18 mouse cellular contexts compared by ENCODE assay signal in genomic region chr9:69146937-69147336, GRCm38 (mm10).
A peak's percentile ranks its signal among the peaks of the same experiment; 100 is the strongest.
DNase-seq lines count a peak whose midpoint lies in the region; ATAC-seq and TF ChIP-seq lines count a peak whose summit lies in the region.
"Had no signal": no experiment of that assay in that cellular context is flagged by ENCODE, and none has a peak within 500 bp of the region (broad histone marks: within the 10 kb centered on the region; RNA-seq: fewer than 3 reads in every experiment).

No protein-coding gene starts in this region.

- POLR2A ChIA-PET in Patski (lab: Charles Lee) = no interaction called here

- H3K4me1 ChIP-seq in heart, adult 2 months (ENCODE audit: control insufficient read depth, insufficient read depth, low read length) = peaks cover 1% of the 10 kb centered on the region; the same call in 1 of the 2 replicates
- H3K4me1 ChIP-seq in lung, postnatal 0 days (ENCODE audit: insufficient read depth, low read depth, low read length) = no peaks in the 10 kb centered on the region
- H3K4me1 ChIP-seq in heart, embryonic 11.5 days (ENCODE audit: control insufficient read depth, insufficient read depth, low read length) = no peaks in the 10 kb centered on the region
- H3K4me1 ChIP-seq: neural tube, embryonic 12.5 days had no signal

- H3K9me3 ChIP-seq in lung, postnatal 0 days (ENCODE audit: low read length) = peaks cover 3% of the 10 kb centered on the region
- H3K9me3 ChIP-seq in heart, embryonic 11.5 days (replicated peaks; ENCODE audit: control insufficient read depth, low read length) = peaks cover 9% of the 10 kb centered on the region; the same call in 1 of the 2 replicates
- H3K9me3 ChIP-seq: forebrain, embryonic 15.5 days; neural tube, embryonic 12.5 days had no signal

- in situ Hi-C loops in Patski (cut with MboI; ENCODE audit: low pct_unique_long_range_greater_than_20kb) = no loop called here

- H3K36me3 ChIP-seq in heart, adult 2 months (ENCODE audit: control insufficient read depth, insufficient read depth, low read length) = no peaks in the 10 kb centered on the region
- H3K36me3 ChIP-seq in lung, postnatal 0 days (ENCODE audit: insufficient read depth, low read length) = no peaks in the 10 kb centered on the region
- no peaks in the 10 kb centered on the region for H3K36me3 ChIP-seq in splenic B cell, adult 2 months (ENCODE audit: control insufficient read depth, insufficient read depth, low read length, poor library complexity, severe bottlenecking)
- no peaks in the 10 kb centered on the region for H3K36me3 ChIP-seq in heart, embryonic 11.5 days (ENCODE audit: control insufficient read depth, insufficient read depth, low read length)
- H3K36me3 ChIP-seq: forebrain, embryonic 15.5 days; heart, embryonic 13.5 days; neural tube, embryonic 12.5 days had no signal

- peak; percentile 53 for TF ChIP-seq CTCF in heart, adult 2 months (IDR thresholded peaks at IDR 0.05)
- 0 out of 2 replicates have a peak, but pooled peaks have one; percentile 4 for TF ChIP-seq CTCF in lung, postnatal 0 days (IDR thresholded peaks at IDR 0.05)
- TF ChIP-seq CTCF in Patski (IDR thresholded peaks at IDR 0.05) = peak; percentile 39

- no peak overlapping the region for H3K9ac ChIP-seq in heart, adult 2 months (ENCODE audit: low read depth, low read length)
- H3K9ac ChIP-seq in lung, postnatal 0 days (replicated peaks; ENCODE audit: low read depth) = no peak overlapping the region
- H3K9ac ChIP-seq in heart, embryonic 11.5 days (ENCODE audit: low read depth, low read length) = no peak overlapping the region
- H3K9ac ChIP-seq: forebrain, embryonic 15.5 days; heart, embryonic 13.5 days; neural tube, embryonic 12.5 days had no signal

- TF ChIP-seq POLR2A in heart, adult 2 months (IDR thresholded peaks at IDR 0.05; ENCODE audit: insufficient read depth, low read depth, low read length) = no peak

- intact Hi-C loops in heart, adult 2 months (cut with DNase I) = no loop called here

- no peak for DNase-seq in heart, adult 2 months
- no peak for DNase-seq in heart, adult 18-20 months
- DNase-seq in lung, postnatal 0 days (ENCODE audit: low spot score) = no peak
- no peak for DNase-seq in lung, postnatal 36 days
- DNase-seq in Patski (ENCODE audit: low read depth, low spot score) = no peak
- DNase-seq in splenic B cell, adult 2 months (ENCODE audit: low read depth, low spot score) = peak; percentile 7
- DNase-seq: adrenal gland, postnatal 10 days; cerebellum, postnatal 14 days; gastrocnemius, postnatal 10 days; kidney, adult 11 months; kidney, postnatal 14 days; midbrain, embryonic 14.5 days; right cerebral cortex, postnatal 25 days had no signal

- no peak overlapping the region for H3K4me3 ChIP-seq in heart, adult 2 months
- no peak overlapping the region for H3K4me3 ChIP-seq in lung, postnatal 0 days (ENCODE audit: low read depth, low read length)
- no peak overlapping the region for H3K4me3 ChIP-seq in heart, embryonic 11.5 days (ENCODE audit: low read depth, low read length)
- H3K4me3 ChIP-seq: forebrain, embryonic 15.5 days; heart, embryonic 13.5 days; neural tube, embryonic 12.5 days had no signal

- no peaks in the 10 kb centered on the region for H3K27me3 ChIP-seq in heart, adult 2 months (ENCODE audit: control insufficient read depth, insufficient read depth, low read length)
- H3K27me3 ChIP-seq in lung, postnatal 0 days (replicated peaks; ENCODE audit: insufficient read depth, low read length) = no peaks in the 10 kb centered on the region
- no peaks in the 10 kb centered on the region for H3K27me3 ChIP-seq in Patski
- H3K27me3 ChIP-seq in splenic B cell, adult 2 months (ENCODE audit: control insufficient read depth, insufficient read depth, low read length, poor library complexity, severe bottlenecking) = no peaks in the 10 kb centered on the region
- H3K27me3 ChIP-seq in heart, embryonic 11.5 days (ENCODE audit: control insufficient read depth, insufficient read depth, low read length) = no peaks in the 10 kb centered on the region
- H3K27me3 ChIP-seq: forebrain, embryonic 15.5 days; heart, embryonic 13.5 days; neural tube, embryonic 12.5 days had no signal

- no peak for TF ChIP-seq EP300 in heart, adult 2 months (IDR thresholded peaks at IDR 0.05; ENCODE audit: insufficient read depth, low read depth, low read length)
- TF ChIP-seq EP300 in lung, postnatal 0 days (IDR thresholded peaks at IDR 0.05) = no peak

- no peaks in the 10 kb centered on the region for H3K79me2 ChIP-seq in heart, adult 2 months (replicated peaks; ENCODE audit: control insufficient read depth, insufficient read depth, low read length)

- 98% methylated on average over 1 of the region's 1 CpGs for WGBS in heart, adult 2 months
- 88% methylated on average over 1 of the region's 1 CpGs for WGBS in lung, postnatal 0 days
- WGBS in heart, embryonic 11.5 days (ENCODE audit: insufficient replicate concordance) = 69% methylated on average over 1 of the region's 1 CpGs

- CTCF ChIA-PET in Patski (lab: Charles Lee) = no interaction called here

- no peak overlapping the region for H3K4me2 ChIP-seq in lung, postnatal 0 days (replicated peaks; ENCODE audit: low read depth, low read length)
- no peak overlapping the region for H3K4me2 ChIP-seq in heart, embryonic 11.5 days
- H3K4me2 ChIP-seq: forebrain, embryonic 15.5 days; heart, embryonic 13.5 days; neural tube, embryonic 12.5 days had no signal

- no peak for ATAC-seq in lung, postnatal 0 days
- ATAC-seq in Patski = no peak
- ATAC-seq in erythroblast, adult 5-6 weeks (replicated peaks; ENCODE audit: low FRiP score, poor library complexity, severe bottlenecking) = no peak
- no peak for ATAC-seq in heart, embryonic 11.5 days (replicated peaks; ENCODE audit: insufficient number of reproducible peaks, low FRiP score, low TSS enrichment)
- ATAC-seq: forebrain, embryonic 15.5 days had no signal

- no peak overlapping the region for H3K27ac ChIP-seq in heart, adult 2 months
- H3K27ac ChIP-seq in lung, postnatal 0 days (ENCODE audit: low read length) = no peak overlapping the region
- H3K27ac ChIP-seq in heart, embryonic 11.5 days (ENCODE audit: low read depth, low read length) = no peak overlapping the region
- H3K27ac ChIP-seq: forebrain, embryonic 15.5 days; heart, embryonic 13.5 days; neural tube, embryonic 12.5 days had no signal
